Mouse (Mus musculus) embryo, embryonic 10.5 days (tissue): ENCODE data around the gene 4930452B06Rik.

Source experiments
- DNase-seq: peaks from one replicate; pipeline ENCODE4 v3.0.0-alpha.2; 2015; ENCODE audit warnings: low spot score

4930452B06Rik gene

DNA sequence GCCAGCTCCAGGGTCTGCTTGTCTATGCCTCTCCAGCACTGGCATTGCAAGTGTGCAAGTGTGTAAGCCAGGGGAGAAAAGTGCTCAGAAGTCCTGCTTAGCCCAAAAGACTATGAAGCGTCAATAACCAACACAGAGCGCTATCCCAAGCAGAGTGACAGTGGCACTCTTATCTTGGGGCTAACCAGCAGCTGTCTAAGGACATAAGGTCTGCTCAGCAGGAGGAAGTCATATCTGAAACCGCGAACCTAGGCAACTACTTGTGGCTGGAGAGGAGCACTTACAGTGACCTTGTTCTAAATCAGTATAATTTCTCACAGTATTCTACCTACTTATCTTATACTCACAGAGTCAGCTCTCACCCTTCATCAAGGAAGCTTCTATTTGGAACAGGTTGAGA is 214.9 kb downstream of the 4930452B06Rik start:
- no peak for DNase-seq

DNA sequence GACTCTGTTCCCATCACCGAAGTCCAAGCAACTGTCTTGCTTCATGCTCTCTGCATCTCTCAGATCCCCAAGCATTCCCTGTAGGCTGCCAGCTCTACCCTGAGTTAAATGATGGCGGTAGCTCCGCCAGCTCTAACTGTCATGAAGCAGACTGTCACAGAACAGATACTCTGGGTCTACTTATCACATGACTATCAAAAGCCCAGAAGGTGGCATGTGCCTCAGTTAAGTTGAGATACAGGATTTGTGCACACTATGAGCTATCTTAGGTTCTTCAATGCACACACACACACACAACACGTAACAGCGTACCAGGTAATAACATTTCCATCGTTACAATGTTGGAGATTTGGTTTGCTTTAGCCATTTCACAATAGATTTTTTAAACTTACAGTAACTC is 215.7 kb downstream of the 4930452B06Rik start:
- DNase-seq: no peak

DNA sequence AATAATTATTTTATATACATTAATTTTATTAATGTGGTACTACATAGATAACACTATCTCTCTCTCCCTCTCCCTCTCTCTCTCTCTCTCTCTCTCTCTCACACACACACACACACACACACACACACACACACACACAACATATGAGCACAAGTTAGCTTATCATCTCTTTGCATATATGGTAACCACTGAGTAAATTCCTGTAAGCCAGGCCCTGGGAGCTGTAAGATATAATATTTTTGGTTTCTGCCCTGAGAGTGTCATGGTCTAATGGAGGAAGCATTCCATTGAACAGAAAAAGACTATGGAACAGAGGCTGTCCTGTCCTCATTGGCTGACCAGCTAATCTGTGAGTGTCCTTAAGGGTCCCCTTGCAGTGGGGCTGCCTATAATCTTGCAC is 216.7 kb downstream of the 4930452B06Rik start:
- no peak for DNase-seq

DNA sequence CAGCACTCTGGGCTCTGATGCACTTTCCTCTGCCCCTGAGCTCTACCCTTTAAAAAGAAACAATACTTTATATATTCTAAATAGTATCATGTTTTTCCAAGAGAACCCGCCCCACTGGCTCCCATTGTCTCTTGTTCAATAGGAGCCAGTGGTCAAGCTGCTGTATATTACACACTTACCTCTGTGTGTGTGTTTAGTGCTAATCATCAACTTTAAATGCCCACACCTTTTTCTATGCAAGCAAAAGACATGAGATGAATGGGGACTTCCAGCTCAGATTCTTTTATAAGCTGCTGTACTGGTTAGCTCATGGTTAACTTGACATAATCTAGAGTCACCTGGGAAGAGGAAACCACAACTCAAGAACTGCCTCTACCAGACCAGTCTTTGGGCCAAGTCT is 218.7 kb downstream of the 4930452B06Rik start:
- no peak for DNase-seq

DNA sequence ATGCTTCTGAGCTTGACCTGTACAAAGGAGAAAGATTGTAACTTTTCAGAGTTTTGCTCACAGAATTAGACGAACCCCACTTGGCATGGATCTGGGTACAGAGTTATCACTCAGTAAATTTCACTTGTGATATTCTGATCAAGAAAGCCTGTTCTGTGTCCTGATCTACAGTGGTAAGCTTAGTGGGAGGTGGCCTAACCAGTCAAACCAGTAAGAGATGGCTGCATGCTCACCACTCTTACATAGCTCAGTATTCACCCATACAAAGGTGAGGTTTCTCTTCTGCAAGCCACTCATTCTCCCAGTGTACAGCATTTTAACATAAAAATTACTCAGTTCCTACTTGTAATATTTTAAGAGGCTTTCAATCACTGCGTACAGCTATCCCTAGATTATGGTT is 221.7 kb downstream of the 4930452B06Rik start:
- no peak for DNase-seq

DNA sequence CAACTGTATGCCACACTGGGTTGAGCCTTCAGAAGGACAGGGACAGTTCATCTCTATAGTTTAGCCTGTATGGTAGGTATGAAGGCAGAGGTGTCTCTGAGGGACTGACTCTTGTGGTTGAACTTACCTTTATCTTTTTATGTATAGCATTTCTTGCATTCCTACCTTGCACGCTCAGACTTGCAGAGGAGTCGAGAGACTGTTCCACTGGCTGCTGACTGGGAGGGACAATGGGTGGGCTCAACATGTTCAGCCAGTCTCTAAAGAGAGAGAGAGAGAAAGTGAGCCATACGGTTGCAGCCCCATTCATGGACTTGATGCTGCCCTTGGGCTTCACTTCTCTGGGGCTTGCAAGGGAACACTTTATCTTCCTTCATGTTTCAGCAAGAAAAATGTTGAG is 223.3 kb downstream of the 4930452B06Rik start:
- DNase-seq: no peak

DNA sequence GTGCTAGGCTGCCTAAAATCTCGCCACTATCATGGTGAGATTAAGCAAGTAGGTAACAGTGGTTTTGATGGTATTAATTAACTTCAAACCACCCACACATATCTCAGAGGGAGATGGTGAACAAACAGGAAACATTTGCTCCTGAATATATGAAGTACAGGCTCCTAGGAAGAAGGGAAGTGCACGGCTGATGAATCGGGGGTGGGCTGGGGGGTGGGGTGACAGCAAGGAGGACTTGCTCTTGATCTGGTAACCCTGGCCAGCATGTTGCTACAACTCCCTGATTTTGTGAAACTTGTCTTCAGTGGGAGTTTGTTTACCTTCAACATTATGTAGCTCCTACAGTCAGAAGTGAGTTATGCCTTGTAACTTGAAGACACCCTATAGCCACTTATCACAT is 224.4 kb downstream of the 4930452B06Rik start:
- no peak for DNase-seq

DNA sequence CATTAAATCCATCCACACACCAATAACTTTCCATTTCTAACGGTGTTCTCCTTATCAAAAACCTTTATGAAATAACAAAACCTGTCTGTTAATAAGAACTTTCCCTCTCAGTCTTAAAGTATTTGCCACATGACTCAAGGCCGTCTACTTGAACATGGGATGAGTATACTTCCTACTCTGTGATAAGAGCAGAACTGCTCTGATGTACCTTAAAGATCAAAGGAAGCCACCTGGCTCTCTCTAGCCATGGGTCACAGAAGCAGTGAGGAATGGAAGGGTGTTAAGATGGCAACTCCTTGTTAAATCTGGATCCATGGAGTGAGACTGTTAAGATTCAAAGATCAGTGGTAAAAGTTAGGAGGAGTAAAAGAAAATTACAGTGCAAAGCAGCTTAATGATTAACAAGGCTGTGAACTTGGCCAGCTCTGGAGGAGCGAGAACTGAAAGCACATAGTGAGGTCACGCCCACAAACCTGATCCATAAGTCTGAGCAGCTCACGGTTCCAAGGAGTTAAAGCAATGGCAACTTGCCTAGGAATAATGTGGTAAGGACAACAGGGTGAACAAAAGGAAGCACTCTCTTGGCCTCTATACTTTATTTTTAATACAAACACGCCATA is 235.3 kb downstream of the 4930452B06Rik start:
- no peak for DNase-seq

DNA sequence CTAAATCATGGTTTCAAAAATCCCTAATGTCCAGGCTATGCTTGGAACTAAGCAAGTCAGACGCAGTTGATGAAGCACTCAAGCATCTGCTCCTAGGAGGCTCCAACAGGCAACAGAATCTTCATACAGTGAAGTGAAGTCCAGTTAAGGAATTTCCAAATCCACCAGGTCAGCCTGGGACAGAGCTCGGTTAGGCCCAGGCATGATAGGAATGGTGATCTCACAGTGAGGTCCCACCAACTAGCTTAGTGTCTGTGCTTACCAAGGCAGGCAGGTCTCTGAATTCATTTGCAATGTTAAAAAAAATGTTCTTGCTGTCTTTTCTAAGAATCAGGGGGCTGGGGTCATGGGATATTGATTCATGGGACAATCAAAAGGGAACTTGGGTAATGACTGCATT is 236.3 kb downstream of the 4930452B06Rik start:
- DNase-seq: no peak

DNA sequence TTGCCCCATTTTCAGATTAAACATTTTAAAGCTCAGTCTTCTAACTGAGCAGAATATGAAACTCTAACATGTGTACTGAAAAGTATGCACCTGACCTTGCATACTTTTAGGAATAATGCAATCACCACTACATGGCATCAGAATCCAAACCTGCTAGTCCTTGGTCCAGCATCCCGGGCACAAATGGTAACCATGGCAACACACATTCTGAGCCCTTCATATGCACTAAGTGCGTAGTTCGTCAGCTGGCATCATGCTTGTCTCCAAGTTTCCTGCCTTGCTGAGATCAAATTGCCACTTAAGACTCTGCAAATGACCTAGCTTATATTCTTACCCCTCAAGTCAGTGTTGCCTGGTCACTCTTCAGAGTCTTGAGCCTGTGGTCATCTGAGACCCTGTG is 243.2 kb downstream of the 4930452B06Rik start:
- no peak for DNase-seq

DNA sequence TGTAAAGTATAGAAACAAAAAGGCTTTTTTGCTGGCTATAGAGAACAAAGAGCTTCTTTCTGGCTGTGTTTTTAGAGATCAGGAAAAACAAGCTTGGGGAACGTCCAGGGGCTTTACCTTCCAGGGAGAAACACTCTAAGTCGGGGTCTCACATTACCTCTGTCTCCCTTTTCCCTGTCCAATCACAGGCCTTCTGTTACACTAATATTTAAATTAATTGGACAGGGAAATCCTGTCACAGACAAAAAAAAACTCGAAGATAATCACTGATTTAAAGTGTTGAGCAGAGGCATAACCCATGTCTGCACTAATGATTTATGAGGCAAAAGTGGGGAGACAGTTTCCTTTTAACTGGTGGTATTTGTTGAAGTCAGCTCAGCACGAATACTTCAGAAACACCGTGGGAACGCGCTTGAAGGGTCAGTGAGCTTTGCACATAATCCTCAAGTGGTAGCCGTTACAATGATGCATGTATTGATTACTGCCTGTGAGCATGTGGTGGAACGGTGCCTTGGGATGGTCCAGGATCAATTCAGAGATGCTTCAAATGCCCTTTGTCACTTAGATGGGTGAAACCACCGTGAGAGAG is 244.7 kb downstream of the 4930452B06Rik start:
- peak; percentile 61 for DNase-seq

DNA sequence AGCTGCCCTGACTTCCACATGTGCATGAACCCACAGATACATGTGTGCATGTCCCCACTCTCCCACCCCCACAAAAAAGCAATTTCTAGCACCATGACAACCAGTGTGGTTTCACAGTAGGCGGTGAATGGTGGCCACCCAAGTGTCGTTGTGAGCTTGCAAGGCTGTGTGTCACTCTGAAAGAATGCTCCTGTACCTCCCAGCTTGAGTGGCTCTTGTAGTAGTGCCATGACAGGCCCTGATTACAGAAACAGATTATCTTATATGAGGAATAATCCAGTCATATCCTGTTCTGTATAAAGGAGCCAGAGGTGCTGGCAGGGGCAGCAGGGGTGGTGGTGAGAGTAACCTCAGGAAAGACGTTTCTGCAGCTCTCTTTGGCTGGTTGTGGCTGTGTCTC is 247.4 kb downstream of the 4930452B06Rik start:
- no peak for DNase-seq

DNA sequence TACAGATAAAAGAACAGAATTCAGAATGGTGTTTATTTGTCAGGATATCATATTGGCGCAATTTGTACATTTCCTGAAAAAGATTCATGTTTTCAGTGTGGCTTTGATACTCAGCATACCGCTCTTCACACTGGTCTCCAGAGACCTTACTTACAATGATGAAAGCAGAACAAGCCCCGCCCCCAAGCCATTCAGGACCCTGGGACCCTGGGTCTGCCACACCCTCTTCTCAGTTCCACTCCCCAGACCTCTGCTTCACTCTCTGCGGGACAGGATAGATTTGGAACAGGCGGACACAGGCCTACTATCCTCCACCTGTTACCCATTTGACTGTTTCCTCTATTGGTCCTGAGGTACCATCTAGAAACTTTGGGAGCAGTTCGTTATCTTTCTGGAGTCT is 260.1 kb downstream of the 4930452B06Rik start:
- peak; percentile 18 for DNase-seq

DNA sequence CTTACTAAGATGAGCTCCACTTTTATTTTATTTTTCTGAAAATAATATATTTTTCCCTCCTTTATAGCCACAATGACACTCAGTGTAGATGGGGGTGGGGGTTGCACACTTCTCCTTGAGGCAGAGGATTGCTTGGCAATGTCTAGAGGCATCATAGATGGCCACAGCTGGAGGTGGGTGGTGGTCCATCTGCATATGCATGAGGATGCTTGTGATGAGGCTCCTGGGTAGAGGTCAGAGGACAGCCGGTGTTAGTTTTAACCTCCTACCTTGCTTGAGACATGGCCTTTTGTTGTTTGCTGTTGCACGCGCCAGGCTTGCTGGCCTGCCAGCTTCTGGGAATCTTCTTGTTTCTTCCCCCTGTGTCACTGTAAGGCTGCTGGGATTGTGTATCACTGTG is 262.7 kb downstream of the 4930452B06Rik start:
- DNase-seq: no peak

DNA sequence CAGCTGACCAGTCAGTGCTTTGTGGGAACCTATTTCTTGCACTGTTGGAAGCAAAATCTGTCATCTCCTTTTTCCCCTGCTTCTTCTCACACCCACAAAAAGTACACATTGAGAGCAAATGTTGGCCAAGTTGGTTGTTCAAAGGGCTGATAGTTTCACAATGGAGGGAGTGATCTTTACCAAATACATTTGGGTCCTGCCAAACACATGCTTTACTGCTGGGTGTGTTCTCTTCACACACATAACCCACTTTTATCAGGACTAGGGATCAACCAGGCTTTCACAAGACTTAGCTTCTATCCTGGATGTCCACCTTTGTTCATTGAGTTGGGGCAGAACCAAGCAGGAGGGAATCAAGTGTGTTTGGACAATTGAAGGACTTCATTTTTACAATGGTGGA is 267.5 kb downstream of the 4930452B06Rik start:
- DNase-seq: no peak

DNA sequence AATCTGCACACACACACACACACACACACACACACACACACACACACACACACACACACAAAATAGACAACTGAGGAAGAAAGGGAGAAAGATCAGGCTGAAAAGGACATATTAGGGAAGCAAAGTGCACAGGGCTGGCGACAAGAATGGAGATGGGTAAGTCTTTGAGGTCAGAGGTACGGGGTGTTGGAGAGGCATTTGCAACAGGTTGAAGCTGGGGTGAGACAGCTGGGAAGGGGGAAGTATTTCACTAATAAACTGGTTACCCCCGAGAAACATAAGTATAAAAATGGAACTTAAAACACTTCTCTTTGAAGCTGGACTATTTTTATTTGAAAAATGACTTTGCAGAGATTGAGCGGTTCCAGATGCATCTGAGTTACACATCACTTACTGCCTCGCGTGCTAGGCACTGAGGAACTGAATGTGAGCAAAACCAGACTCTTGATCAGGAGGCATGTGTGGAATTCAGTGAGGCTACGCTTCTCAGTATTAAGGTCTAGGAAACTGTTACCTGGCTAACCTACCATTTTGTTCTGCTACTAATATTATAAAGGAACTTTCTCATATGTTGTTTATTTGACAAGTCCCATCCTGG is 270.3 kb downstream of the 4930452B06Rik start:
- DNase-seq: no peak

DNA sequence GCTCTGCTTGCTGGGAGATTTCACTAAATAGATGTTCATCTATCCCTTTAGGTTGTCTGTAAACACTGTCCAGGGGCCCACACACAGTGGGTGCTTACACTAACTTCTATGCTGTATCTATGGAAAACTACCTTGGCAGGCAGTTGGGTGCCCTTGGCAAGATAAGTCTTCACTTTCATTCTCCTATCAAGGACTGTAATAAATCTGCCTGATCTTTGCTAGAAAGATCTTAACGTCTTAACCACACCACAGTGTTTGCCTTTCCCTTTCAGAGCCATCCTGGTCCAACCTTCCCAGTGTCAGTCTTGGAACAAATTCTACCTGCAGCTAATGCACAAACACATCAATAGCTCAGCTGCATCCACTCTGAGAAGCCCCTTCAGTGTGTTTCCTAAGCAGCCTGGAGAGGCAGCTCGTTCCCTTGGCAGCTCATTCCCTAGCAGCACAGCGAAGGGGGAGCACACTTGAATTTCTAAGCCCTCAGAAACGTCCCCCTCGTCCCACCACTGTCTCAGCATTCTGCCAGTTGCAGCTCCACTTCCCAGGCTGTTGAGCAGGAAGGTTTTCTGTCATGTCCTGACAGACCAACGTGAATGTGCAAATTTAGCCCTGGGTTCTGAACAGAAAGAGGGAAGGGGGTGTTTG is 273.7 kb downstream of the 4930452B06Rik start:
- DNase-seq: no peak
